Mouse (Mus musculus) neural tube, embryonic 11.5 days (tissue): ENCODE measurements around the gene Ankrd34a. TPM values are rescaled to one million over a fixed set of nuclear protein-coding genes. Genes with fewer than 3 reads are reported as not detected.

Experiments used
- ATAC-seq: fragments of 200-750 bp; cut with Nextera tagmentation; 2 replicates; pipeline ENCODE4 v1.8.0; 2017; ENCODE audit warnings: moderate number of reproducible peaks, mild to moderate bottlenecking, moderate TSS enrichment, moderate library complexity; ENCODE audit not compliant: insufficient read depth, low FRiP score, low TSS enrichment
- DNase-seq: peaks from one replicate; pipeline ENCODE4 v3.0.0-alpha.2; 2015; ENCODE audit warnings: low spot score
- H3K27ac ChIP-seq: fragments of 300-500 bp; sonication (generic); 2 replicates; pipeline ENCODE4 v1.5.1; 2014; ENCODE audit warnings: low read depth, mild to moderate bottlenecking, low read length
- H3K27me3 ChIP-seq: fragments of 300-500 bp; sonication (generic); 2 replicates; pipeline ENCODE4 v1.6.1; 2014; ENCODE audit warnings: mild to moderate bottlenecking, low read length, mixed read lengths; ENCODE audit not compliant: control insufficient read depth, insufficient read depth
- H3K36me3 ChIP-seq: fragments of 300-500 bp; sonication (generic); 2 replicates; pipeline ENCODE4 v1.6.1; 2014; ENCODE audit warnings: mild to moderate bottlenecking, low read length, moderate library complexity, mixed read lengths; ENCODE audit not compliant: control insufficient read depth, insufficient read depth
- H3K4me1 ChIP-seq: fragments of 300-500 bp; sonication (generic); 2 replicates; pipeline ENCODE4 v1.6.1; 2014; ENCODE audit warnings: low read length, mixed read lengths; ENCODE audit not compliant: control insufficient read depth, insufficient read depth
- H3K4me2 ChIP-seq: fragments of 300-500 bp; sonication (generic); 2 replicates; pipeline ENCODE4 v1.6.1; 2014; ENCODE audit warnings: low read depth, mild to moderate bottlenecking, moderate library complexity
- H3K4me3 ChIP-seq: fragments of 300-500 bp; sonication (generic); 2 replicates; pipeline ENCODE4 v1.5.1; 2014; ENCODE audit warnings: low read depth, low read length
- H3K9ac ChIP-seq: fragments of 300-500 bp; sonication (generic); 2 replicates; pipeline ENCODE4 v1.6.1; 2014; ENCODE audit warnings: mild to moderate bottlenecking, low read length
- H3K9me3 ChIP-seq: fragments of 300-500 bp; sonication (generic); 2 replicates; pipeline ENCODE4 v1.6.1; 2016; ENCODE audit warnings: low read length; ENCODE audit not compliant: control insufficient read depth
- WGBS: fragments of 180-500 bp; shearing (Covaris S2); extraction: QIAGEN DNeasy Blood & Tissue Kit; methylation state at CpG from one replicate; pipeline ENCODE4 v1.1.7; 2014; 5-methylcytosine and 5-hydroxymethylcytosine counted together
- polyA plus RNA-seq: library from polyadenylated mRNA; unstranded; fragments of >200 nt; fragmentation: Nextera tagmentation; extraction: Ambion mirVana; gene quantifications from 2 replicates; pipeline ENCODE4 v1.2.1, GENCODE M21; 2014

Gene Ankrd34a
- polyA plus RNA-seq, 1 experiment from 2014 or later, result 3.6 TPM

DNA sequence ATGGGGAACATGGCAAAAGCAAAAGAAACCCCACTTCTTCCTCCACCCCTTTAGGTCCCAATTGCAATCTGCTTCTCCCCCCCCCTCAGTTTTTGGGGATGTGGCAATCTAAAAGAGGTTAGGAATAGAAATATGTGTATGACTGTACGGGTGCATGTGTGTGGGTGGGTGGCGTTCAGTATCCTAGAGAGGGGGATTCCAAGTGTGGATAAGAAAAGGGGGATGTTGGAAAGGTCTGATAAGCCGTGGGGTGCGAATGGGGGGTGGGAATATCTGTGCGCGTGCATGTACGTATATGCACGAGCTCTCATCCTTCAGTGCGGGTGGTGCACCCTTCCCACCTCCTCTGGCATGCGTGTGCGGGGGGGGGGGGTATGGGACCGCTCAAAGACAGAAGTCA, 419 bp downstream of the Ankrd34a start:
- H3K27me3 ChIP-seq, result peaks cover 6% of the 10 kb centered on the region
- H3K9ac ChIP-seq, result peak overlapping the region; percentile 52
- H3K9me3 ChIP-seq, result no peaks in the 10 kb centered on the region
- H3K36me3 ChIP-seq, result no peaks in the 10 kb centered on the region
- DNase-seq (no peak), ATAC-seq (no peak)
- 4% methylated on average over 9 of the region's 12 CpGs for WGBS
- H3K4me3 ChIP-seq, result peak overlapping the region; percentile 51
- no peak overlapping the region for H3K27ac ChIP-seq
- H3K4me2 ChIP-seq, result peak overlapping the region; percentile 98
- H3K4me1 ChIP-seq, result peaks cover 24% of the 10 kb centered on the region

DNA sequence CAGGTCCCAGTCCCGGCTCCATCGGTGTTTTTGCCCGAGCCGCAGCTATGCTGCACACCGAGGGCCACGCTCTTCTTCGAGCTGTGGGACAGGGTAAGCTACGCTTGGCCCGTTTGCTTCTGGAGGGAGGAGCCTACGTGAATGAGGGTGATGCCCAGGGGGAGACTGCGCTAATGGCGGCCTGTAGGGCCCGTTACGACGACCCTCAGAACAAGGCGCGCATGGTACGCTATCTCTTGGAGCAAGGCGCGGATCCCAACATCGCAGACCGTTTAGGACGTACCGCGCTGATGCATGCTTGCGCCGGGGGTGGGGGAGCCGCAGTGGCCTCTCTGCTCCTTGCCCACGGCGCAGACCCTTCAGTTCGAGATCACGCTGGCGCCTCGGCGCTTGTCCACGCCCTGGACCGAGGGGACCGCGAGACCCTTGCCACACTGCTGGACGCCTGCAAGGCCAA, 1.0 kb downstream of the Ankrd34a start:
- DNase-seq (peak; percentile 71), ATAC-seq (no peak)
- H3K4me2 ChIP-seq, result peak overlapping the region; percentile 98
- no peaks in the 10 kb centered on the region for H3K9me3 ChIP-seq
- H3K9ac ChIP-seq, result peak overlapping the region; percentile 52
- H3K27ac ChIP-seq, result no peak overlapping the region
- H3K36me3 ChIP-seq, result no peaks in the 10 kb centered on the region
- peaks cover 6% of the 10 kb centered on the region for H3K27me3 ChIP-seq
- peaks cover 30% of the 10 kb centered on the region for H3K4me1 ChIP-seq
- peak overlapping the region; percentile 51 for H3K4me3 ChIP-seq
- under 1% methylated on average over 40 of the region's 40 CpGs for WGBS

DNA sequence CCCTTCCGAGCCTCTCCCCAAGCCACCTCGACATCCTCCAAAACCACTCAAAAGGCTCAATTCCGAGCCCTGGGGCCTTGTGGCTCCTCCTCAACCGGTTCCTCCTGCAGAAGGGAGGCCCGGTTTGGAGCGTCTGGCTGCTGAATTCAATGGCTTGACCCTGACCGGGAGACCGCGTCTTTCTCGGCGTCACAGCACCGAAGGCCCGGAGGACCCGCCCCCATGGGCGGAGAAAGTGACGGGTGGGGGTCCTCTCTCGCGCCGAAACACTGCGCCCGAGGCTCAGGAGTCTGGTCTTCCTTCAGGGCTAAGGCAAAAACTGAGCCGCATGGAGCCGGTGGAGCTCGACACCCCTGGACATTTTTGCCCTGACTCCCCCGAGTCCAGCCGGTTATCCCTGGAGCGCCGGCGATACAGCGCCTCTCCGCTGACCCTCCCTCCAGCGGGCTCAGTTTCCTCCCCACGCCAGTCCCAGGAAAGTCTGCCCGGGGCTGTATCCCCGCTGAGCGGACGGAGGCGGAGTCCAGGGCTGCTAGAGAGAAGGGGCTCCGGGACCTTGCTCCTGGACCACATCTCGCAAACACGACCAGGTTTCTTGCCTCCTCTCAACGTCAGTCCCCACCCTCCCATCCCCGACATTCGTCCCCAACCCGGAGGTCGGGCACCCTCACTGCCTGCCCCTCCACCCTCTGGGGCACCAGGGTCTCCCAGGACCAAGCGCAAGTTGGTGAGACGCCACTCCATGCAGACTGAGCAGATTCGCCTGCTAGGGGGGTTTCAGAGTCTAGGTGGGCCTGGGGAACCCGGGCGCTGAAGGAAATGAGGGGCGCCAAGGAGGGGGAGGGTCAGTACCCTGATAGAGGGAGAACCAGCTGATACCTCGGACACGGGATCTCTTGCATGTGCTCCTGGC, 2.0 kb downstream of the Ankrd34a start:
- H3K9ac ChIP-seq, result peak overlapping the region; percentile 52
- peak overlapping the region; percentile 42; the same call in 1 of the 2 replicates for H3K27ac ChIP-seq
- H3K9me3 ChIP-seq, result no peaks in the 10 kb centered on the region
- ATAC-seq, result no peak
- H3K4me1 ChIP-seq, result peaks cover 39% of the 10 kb centered on the region
- H3K27me3 ChIP-seq, result peaks cover 6% of the 10 kb centered on the region
- no peaks in the 10 kb centered on the region for H3K36me3 ChIP-seq
- peak overlapping the region; percentile 51 for H3K4me3 ChIP-seq
- H3K4me2 ChIP-seq, result peak overlapping the region; percentile 98
- under 1% methylated on average over 54 of the region's 54 CpGs for whole genome bisulfite sequencing
- peak; percentile 86 for DNase-seq

GRCm38 (mm10) chr3:96599069-96599393, 2.6 kb downstream of the Ankrd34a start:
- Histone ChIP-seq H3K4me1 (peaks cover 39% of the 10 kb centered on the region), H3K9me3 (no peaks in the 10 kb centered on the region), H3K27ac (no peak overlapping the region), H3K4me2 (peak overlapping the region; percentile 98), H3K4me3 (peak overlapping the region; percentile 51), H3K27me3 (peaks cover 6% of the 10 kb centered on the region), H3K9ac (0 out of 2 replicates have a peak overlapping the region, but pooled peaks have one; percentile 14), H3K36me3 (no peaks in the 10 kb centered on the region)
- DNase-seq, result no peak
- 37% methylated on average over 8 of the region's 8 CpGs for WGBS
- no peak for ATAC-seq

DNA sequence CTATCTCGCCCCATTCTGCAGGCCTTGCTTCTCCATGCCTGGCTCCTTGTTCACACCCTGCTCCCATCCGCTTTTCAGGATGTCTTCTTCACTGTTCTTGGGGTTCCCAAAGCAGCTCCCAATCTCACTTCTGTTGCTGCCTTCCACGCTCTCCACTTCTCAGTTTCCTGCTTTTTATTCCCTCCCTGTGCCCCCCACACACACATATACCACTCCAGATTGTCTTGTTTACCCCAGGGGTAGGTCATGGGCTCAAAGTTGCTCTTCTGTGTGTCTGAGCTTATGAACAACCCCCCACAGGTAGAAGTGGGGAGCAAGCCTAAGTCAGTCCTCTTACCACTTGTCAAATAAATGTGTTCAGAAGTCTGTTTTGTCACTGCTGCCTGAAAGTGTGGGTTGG, 3.0 kb downstream of the Ankrd34a start:
- peak overlapping the region; percentile 98 for H3K4me2 ChIP-seq
- H3K9me3 ChIP-seq, result no peaks in the 10 kb centered on the region
- peaks cover 39% of the 10 kb centered on the region for H3K4me1 ChIP-seq
- H3K27me3 ChIP-seq, result peaks cover 6% of the 10 kb centered on the region
- H3K9ac ChIP-seq, result no peak overlapping the region
- no peak overlapping the region for H3K27ac ChIP-seq
- ATAC-seq (no peak), DNase-seq (no peak)
- no peaks in the 10 kb centered on the region for H3K36me3 ChIP-seq
- no peak overlapping the region; the same call in 1 of the 2 replicates for H3K4me3 ChIP-seq
- 64% methylated on average over 3 of the region's 3 CpGs for WGBS

DNA sequence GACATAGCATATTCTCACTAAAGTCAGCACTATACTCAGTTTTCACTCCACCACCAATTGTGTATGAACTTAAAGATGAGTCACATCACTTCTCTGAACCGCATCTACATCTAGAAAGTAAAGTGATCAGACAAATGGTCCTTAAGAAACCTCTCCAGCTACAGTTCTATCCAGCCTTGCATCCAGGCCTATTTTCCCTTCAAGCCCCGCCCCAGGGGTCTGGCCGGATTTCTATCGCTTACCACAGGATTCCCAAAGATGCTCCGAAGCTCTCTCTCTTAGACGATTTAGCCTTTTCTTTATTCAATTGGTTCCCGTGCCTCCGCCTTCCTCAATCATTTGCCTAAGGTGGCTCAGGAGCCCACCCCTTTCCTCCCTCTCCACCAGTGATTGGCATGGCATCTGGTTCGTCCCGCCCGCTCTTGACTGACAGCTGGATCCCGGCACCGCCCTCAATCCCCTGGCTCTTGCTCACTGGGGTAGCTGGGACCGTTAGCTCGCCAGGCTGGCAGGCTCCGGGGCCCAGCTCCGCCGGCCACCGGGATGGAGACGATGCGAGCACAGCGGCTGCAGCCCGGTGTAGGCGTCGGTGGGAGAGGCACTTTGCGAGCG, 4.3 kb downstream of the Ankrd34a start, which contains the start of gene Lix1l:
Lix1l (plus strand) TSS at position 511 of the 612 bp plus-strand sequence.
- ATAC-seq (peak; percentile 92), DNase-seq (peak; percentile 94)
- Histone ChIP-seq H3K36me3 (no peaks in the 10 kb centered on the region), H3K27me3 (peaks cover 6% of the 10 kb centered on the region), H3K9ac (peak within 1 kb of the TSS; percentile 89), H3K4me3 (peak within 1 kb of the TSS; percentile 86), H3K4me2 (peak within 1 kb of the TSS; percentile 67), H3K9me3 (no peaks in the 10 kb centered on the region), H3K4me1 (peaks cover 39% of the 10 kb centered on the region), H3K27ac (peak within 1 kb of the TSS; percentile 82)
- WGBS, result under 1% methylated on average over 27 of the region's 27 CpGs

DNA sequence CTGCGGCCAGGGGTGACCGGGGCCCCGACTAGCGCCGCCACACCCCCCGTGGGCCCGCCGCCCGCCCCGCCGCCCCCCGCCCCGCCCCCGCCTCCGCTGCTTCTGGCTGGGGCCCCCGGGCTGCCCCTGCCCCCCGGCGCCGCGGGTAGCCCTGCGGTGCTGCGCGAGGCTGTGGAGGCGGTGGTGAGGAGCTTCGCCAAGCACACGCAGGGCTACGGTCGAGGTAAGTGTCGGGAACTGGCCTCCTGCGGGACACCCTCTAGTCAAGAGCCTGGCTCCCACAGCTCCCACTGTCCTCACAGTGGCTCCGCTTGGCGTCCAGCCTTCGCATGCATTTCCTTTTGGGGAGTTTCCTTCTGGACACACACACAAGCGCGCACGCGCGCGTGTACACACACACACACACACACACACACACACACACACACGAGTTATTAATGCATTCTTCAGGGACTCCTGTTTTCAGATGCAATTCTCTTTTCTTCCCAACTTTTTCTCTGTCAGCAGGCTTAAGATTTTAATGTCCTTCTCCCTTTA, 4.9 kb downstream of the Ankrd34a start:
- H3K9ac ChIP-seq, result peak overlapping the region; percentile 89
- H3K27me3 ChIP-seq, result peaks cover 4% of the 10 kb centered on the region
- DNase-seq, result peak; percentile 70
- peak overlapping the region; percentile 82 for H3K27ac ChIP-seq
- H3K9me3 ChIP-seq, result no peaks in the 10 kb centered on the region
- no peaks in the 10 kb centered on the region for H3K36me3 ChIP-seq
- peak; percentile 65 for ATAC-seq
- H3K4me1 ChIP-seq, result peaks cover 37% of the 10 kb centered on the region
- 1% methylated on average over 26 of the region's 40 CpGs for WGBS
- peak overlapping the region; percentile 67 for H3K4me2 ChIP-seq
- peak overlapping the region; percentile 86 for H3K4me3 ChIP-seq

DNA sequence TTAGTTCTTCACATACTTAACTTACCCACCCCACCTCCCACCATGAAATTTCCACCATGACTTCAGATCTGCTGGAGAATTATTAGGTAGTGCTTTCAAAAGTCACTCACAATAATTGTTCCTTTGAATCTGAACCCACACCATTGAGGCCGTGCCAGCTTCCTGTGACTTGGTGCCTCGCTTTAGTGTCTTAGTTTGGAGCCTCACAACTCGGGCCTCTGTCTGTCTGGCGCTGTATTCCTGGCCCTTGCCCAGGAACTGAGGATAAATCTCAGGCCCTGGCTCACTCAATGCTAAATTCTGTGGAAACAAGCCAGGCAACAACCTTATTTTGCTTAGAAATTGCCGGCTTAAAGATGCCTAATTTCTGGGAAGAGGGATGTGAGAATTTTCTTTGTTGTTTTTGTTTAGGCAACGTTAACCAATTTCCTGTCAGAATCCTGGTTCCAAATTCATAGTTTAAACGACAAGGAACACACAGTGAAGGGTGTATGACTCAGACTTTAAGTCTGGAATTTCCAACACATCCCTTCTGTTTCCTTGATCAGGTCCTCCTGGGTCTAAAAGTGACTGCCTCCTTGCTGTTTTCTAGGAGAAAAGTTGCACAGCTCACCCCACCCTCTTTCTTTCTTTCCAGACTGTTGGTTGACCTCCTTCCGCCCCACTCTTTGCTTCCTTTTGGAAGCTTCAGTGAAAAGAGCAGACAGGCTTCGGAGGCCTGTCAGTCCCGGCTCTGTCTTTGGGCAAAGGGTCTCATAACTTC, 5.7 kb downstream of the Ankrd34a start:
- H3K4me3 ChIP-seq, result peak overlapping the region; percentile 86
- H3K9ac ChIP-seq, result peak overlapping the region; percentile 89
- H3K4me2 ChIP-seq, result peak overlapping the region; percentile 67
- no peaks in the 10 kb centered on the region for H3K36me3 ChIP-seq
- no peaks in the 10 kb centered on the region for H3K27me3 ChIP-seq
- DNase-seq, result no peak
- peak overlapping the region; percentile 36 for H3K27ac ChIP-seq
- 33% methylated on average over 10 of the region's 10 CpGs for WGBS
- H3K9me3 ChIP-seq, result no peaks in the 10 kb centered on the region
- peaks cover 32% of the 10 kb centered on the region for H3K4me1 ChIP-seq
- ATAC-seq, result no peak
